Mouse (Mus musculus): ENCODE results near the gene Ptprr.

Ptprr gene

DNA sequence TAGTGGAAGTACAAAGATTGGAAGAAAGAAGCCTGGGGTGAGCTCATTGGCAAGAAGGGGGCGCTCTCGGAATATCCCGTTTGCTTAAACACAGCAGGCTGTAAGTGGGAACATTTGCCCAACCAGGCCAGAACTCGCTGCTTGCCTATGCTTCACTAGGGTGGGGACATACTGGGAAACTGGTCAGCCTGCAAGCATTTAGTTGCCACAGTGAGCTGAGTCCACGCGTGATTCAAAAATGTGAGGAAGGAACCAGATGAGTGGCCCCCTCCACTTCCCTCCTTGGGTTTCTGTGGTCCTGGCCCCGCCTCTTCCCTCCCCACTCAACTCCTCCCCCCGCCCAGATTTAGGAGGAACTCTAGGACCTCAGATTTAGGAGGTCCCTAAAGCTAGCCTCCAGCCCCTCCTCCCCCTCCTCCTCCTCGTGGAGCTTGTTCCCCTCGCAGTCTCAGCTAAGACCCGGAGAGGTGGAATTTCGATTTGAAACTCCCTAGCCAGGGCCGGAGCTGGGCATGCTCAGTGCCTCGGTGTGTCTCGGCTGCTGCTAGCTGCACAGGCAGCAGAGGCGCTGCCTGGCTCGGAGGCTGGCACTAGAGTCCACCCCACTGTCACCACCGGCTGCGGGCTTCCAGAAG is at the start of gene Ptprr:
Ptprr (plus strand) TSS at position 369 of the 635 bp plus-strand sequence.
- DNase-seq = peak; percentile 89

DNA sequence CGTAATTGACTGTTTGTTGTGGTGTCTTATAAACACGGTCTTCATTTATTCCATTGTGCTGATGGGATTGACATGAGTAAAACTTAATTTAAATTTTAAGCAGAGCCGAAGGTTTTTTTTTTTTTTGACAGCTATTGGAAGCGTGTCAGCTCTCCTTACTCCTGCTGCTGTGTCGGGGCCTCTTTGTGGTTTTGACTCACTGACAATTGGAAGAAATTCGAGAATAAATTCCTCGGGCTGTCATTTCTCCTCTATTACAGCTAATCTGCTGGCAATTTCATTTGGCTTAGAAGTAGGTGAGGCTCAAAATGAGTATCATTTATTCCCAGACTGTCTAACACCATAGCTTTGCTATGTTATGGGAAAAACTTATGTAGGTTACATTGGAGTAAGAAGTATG is 41.7 kb upstream of the Ptprr start:
- DNase-seq = no peak

DNA sequence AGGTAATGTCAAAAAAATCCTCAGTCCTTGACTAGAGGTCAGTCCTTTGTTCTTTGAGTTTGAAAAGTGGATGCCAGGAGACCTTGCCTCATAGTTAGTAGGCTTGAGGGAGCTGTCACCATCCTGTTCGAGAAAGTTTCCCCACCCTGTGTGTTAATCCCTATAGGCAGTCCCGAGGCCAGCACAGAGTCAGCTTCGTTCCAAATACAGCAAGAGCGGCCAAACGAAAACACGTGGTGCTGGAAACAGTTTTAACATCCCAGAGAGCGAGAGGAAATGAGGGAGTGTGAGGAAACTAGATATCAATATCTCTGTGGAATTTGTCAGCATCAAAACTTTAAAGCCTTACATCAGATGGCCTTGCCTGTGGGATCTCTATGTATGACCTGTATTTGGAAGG is 39.0 kb upstream of the Ptprr start:
- DNase-seq = peak; percentile 92

DNA sequence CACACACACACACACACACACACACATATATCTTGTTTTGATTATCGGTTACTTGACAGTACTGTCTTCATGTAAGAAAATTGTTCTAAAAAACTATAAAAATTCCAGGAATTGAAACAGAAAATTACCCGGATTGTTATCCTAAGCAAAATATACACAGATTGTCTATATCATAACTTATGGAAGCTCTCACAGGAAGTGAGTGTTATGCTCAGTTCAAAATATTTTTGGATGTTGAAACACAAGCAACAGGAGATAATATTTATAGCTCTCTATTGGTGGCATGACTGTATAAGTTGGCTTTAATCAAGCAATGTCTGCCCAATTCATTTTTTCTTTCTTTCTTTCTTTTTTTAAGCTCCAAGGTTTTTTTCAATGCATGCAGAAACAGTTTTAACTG is 38.0 kb upstream of the Ptprr start:
- no peak for DNase-seq

DNA sequence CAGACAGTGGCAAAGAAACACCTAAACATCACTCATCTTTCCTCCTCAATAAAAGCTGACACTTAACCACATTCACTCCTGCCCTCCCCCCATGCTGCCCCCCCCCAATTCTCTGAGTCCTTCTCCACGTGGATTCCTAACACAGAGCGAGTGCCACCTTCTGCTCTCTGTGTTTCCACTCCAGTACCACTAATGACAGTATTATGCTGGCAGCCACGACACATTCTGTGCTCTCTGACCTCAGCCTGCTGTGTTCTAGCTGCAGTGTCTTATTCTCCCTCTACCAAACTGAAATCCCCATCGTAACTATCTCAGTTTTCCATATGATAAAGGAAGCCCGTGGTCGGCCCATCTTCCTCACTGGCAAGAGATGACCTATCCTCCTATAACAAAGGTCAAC is 33.7 kb upstream of the Ptprr start:
- no peak for DNase-seq

DNA sequence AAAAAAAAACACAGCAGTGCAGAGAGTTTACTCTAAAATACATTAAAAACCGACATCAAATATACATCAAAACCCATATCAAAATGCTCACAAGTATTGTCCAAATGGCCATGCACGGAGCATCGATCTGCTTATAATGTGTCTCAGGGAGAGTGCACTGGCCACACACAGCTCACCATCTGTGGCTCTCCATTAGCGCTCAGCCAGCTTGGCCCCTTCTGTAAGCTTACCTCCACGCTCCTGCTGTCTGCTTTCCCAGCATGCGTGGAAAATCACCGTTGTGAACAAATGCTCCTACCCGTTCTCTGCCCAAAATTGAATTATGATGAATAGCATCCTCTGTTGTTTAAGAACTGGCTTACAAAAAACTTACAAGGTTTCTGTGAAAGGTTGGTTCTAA is 16.2 kb upstream of the Ptprr start:
- DNase-seq = no peak

DNA sequence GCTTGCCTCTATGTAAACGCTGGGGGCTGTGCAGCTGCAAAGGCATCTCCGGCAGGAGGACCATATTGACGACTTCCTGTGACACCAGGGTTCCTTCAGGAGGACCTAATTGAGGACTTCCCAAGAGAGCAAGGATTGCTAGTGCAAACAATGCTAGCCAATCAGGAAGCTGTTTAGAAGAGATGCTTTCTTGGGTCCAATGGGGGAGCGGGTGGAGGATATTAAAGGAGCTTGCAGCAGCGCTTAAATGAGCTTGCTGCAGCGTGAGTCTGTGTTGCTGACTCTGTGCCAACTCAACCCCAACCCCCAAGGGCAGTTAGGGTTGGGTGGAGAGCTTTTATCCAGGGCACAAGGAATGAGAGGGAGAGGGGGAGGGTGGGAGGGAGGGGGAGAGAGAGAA is 11.3 kb upstream of the Ptprr start:
- no peak for DNase-seq

DNA sequence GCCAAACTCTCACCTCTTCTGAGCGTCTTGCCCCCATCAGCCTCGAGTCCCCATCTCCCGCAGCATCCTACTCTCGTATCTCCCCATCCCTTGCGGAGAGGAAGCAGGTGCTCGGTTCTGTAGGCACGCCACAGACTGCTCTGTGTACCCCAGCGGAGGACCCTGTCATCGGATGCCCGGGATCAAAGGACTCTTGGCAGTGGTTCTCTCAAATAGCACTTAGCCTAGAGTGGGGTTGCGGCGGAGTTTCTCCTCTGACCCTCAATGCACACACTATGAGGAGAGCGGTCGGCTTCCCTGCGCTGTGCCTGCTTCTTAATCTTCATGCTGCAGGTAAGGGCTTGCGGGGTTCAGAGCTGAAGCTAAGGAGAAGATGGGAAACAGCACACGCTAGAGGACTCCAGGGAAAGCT is 473 bp downstream of the Ptprr start:
- peak; percentile 81 for DNase-seq

DNA sequence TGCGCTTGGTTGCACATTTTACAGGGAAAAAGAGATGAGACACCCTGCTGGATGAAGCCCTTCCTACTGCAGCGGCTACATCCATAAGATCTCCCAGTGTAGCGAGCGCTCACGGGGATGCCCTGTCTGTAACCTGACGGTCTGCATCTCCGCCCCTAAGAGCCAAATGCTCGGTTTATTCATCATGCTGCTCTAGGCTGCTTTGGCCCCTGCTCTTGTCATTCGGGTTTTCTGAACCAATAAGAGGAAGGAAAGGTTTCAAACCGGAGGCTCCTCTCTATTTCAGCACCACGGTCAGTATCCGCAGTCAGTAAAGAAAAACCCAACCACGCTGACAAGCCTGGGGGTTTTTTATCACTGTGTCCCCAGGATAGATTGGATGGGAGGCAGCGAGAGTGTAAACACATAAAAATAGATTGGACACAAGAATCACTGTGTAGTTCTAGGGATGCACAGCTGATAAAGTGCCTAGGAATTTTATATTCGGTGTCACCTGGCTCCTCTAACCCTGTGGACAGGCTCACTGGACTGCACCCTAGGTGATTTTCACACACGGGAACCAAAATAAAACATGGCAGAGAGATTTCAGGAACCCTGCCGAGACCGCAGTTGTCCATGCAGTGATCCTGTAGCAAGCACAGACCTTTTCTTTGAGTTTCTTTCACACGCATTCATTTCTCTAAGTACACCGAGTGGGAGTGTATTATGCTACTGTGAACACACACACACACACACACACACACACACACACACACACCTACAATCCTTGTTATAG is 1.3 kb downstream of the Ptprr start:
- no peak for DNase-seq

DNA sequence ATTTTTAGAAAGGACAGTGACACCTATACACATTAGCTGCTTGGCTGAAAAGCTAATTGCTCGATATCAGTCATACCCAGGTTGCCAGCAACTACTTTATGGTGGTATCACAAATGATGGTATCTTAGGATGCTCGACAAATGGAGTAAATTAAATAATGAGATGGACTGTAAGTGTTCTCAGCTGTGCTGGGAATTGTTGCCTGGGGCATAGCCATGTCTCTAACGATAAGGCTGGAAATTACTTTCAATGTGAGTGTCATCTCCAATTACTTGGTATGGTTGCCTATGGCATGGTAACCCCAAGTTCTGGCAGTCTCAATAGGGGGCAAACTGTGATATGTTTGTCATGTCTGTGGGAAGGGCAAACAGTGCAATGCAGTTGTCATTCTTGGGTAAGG is 3.1 kb downstream of the Ptprr start:
- no peak for DNase-seq

DNA sequence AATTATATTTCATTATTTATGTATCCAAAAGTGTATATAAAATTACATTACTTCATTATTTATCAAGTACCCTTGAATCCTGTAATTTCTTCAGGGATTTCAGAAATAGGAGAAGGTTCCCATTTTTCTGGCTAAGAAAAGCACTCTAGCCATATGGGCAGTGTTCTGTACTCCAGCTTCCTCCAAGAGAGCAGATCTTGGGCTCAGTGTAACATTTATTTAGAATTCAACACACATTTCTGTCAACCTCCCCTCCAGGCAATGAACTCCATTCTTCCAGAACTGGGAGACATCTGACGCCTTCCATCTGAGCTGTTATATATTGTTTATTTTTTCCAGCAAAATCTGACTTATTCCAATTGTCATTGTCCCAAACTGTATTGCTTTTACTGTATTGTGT is 20.1 kb downstream of the Ptprr start:
- no peak for DNase-seq

DNA sequence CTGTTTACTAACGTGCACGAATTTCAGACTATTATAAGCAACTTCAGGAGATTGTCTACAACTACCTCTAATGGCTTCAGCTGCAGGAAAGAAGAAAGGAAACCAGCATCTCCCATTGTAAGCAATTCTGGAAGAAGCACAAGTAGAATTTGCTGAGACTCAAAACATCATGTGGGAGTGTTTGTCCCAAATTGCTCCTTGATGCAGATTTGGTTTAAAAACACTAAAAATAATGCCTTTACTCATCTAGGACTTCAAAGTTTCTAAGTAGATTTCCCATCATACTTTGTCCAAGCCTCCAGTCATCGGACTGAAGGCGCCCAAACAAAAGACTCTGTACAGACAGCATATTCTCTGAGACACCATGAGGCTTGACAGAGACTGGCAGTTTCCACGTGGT is 57.9 kb downstream of the Ptprr start:
- DNase-seq = no peak

DNA sequence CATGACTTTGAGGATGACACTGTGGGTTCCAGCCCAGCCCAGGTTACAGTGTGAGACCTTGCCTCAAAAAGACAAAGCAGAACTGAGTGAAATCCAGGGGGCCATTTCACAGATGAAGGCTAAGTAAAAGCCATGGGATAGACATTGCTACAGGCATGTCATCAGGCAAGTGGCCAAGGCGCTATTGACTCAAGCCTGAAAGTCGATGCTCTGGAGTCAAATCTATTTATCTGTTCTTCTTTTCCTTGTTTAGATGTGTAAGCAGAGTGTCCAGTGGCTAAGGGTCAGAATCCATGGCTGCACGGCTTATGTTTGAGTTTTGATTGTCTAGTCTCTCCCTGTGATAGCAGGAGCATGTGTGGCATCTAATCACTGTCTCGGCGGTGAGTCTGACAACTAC is 60.6 kb downstream of the Ptprr start:
- DNase-seq = no peak

DNA sequence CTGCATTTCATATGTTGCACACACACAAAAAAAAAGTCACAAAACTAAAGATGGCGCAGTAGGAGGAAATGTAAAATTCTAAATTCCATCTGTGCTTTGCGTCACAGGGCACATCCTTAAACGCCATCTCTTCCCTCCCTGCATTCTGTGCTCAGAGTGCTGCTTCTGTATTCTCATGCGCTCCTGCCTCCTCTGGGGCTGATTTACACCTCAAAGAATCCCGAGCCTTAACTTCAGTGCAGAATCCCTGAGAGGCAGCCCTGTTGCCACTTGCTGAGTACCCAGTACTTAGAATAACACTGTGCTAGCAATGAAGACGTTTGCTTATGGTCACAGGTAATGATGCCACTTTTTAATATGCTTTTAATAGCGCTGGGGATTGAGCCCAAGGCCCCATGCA is 61.4 kb downstream of the Ptprr start:
- no peak for DNase-seq

DNA sequence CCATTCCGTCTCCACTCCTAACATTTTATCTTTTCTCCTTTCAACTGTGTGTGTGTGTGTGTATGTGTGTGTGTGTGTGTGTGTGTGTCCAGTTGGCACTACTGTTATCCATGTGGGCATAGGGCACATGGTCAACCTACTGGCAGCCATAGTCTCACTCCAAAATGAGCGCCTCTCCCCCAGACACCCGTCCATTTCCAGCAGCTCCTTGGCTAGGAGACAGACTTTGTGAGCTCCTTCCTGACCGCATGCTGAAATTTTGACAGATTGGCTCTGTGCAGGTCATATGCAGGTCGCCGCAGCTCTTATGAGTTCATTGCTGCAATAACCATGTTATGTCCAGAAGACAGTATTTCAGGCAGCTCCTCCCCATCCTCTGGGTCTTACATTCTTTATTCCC is 62.8 kb downstream of the Ptprr start:
- no peak for DNase-seq

DNA sequence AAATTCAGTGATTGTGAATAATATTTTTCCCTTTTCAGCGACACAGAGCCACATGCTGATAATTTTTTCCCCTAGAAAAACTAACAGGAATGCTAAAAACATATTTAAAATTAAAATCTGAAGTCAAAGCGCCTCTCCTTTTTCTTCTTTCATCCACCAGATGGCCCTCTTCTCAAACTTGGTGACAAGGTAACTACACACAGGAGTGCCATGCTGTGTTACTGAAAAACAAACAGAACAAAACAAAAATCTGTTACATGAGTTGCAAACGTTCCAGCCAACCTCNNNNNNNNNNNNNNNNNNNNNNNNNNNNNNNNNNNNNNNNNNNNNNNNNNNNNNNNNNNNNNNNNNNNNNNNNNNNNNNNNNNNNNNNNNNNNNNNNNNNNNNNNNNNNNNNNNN is 66.0 kb downstream of the Ptprr start:
- no peak for DNase-seq

DNA sequence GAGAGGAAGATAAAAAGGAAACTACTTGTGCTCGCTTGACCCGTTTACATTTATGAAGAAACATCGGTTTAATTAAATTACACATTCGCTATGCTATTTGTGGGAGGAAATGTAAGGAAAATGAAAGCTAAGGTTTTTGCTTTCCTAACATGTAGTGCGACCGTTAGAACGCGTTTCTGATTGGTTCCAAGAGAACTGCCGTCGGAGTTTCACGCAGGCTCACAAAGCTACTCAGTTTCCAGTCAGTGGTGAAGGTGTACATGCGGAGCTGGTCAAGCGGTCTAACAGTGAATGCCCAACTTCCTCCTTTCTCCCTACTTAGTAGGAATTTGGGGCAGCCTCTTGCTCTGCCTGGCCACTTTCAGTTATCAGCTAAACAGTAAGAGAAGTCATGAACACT is 78.5 kb downstream of the Ptprr start:
- DNase-seq = no peak

DNA sequence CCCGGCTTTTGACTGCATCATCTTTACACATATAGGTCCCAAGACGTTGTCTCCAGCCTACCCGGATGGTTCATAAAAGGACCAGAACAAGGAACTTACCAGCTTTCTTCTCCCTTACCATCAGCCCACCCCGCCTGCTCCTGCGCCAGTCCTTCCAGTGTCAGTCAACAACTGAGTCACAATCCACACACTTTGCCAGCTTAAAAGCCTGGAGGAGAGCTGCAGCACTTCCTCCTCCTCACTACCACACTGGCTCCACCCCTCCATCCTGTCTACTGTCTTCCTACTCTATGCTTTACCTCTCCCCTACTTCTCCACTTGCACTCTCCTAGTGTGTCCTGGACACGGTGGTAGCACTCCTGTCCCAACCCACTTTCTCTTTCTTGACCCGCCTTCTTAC is 80.5 kb downstream of the Ptprr start:
- DNase-seq = no peak

DNA sequence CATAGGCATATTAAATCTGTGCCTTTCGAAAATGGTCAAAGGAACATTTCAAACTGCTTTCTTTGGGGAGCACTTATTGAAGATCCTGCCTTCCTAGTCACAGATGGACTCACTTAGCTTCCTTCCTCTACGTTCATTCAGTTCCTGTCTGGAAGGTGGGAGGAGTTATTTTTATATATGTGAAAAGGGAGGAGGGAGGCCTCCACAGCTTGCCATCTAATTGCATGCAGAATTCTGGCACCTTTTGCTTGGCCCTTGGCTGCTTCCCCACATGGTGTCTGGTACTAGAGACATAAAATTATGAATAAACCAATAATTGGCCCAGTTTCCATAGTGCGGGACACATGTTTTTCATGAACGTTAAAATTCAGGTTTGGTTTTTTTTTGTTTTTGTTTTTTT is 90.2 kb downstream of the Ptprr start:
- DNase-seq = no peak

DNA sequence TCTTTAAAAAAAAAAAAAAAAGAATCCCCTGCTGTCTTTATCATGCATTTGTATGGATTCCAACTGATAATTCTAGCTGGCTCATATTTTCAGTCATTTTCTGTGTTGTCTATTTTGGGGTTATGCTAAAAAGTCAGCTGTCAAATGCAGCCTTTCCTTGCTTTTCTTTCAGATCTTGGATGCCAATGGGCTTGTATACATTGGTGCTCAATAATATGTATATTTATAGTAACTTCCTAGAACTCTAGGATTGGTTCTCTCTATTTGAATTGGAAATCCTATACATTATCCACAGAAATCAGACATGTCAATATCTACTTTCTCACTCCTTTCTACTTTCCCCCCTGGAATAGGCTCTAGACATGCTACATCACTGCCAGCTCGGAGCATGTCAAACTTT is 90.7 kb downstream of the Ptprr start:
- DNase-seq = no peak

DNA sequence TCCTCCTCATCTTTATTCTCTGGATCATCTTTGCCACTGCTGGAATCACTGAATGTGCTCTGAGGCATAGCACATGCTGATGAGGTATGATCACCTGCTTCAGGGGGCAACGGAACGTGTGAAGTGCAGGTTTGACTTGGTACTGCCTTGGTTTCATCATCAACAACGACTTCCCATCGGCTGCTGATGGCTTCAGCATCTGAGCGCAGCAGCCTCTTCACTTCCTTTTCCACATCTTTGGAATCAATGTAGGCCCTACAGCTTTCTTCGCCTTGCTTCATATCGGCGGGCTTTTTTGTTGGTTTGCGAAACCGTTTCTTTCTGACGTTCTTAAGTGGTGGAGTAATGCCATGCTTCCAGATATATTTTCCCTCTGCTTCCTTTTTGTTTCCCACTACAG is 94.9 kb downstream of the Ptprr start:
- DNase-seq = no peak

DNA sequence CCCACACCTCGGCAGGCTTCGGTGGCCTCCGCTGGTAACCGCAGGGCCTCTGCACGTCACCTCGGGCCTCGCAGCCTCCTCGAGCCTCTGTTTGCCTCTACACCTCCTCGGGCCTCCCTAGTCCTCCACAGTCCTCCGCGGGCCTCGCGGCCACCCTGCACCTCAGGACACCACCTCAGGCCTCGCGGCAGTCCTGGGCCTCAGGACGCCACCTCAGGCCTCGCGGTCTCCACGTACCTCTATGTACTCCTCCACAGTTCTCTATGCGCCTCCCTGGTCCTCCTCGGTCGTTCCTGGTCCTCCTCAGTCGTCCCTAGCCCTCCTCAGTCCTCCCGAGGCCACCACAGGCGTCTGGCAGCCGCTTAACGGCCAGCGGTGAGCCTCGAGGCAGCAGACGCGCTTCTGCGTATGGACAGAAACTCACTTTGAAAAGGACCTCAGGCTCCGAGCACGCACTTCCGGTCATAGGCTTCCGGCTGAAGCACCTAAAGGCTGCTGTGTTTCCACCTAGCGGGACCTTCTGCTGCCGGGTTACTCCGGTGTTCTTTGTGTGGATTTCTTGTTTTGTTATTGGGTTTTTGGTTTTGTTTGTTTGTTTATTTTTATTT is 96.0 kb downstream of the Ptprr start, which contains the start of gene 4933416C03Rik:
4933416C03Rik (minus strand) TSS at position 51 of the 608 bp plus-strand sequence.
- DNase-seq = no peak

DNA sequence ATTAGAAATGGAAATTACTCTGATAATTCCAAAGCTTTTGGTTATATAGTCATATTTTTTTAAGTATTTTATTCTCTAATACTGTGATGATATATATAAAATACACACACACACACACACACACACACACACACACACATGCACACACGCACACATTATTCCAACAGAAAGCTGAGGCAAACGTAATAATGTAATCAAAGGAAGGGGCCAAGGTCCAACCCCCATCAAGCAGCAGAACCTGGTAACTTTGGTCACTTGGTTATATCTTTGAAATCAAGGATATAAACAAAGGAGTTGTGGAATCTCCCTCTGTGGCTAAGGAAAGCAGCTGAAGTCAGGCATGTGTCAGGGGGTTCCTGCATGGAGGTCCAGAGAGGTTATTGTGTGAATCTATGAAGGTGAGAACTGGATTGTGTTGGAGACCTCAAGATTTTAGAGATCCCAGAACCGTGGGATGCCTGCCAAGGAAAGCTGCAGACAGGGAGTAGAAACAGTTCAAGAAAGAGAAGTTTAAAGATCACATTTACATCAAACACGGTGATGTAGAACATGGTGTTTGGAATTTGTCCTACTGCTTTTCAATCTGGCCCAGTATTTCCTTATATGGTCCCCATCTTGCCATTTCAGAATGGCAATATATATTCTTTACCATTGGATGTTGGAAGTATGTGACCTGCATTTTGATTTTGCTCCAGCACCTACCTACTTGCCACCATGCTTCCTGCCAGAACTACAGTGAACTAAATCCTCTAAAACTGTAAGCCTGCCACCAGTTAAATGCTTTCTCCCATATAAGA is 98.1 kb downstream of the Ptprr start:
- DNase-seq = no peak

DNA sequence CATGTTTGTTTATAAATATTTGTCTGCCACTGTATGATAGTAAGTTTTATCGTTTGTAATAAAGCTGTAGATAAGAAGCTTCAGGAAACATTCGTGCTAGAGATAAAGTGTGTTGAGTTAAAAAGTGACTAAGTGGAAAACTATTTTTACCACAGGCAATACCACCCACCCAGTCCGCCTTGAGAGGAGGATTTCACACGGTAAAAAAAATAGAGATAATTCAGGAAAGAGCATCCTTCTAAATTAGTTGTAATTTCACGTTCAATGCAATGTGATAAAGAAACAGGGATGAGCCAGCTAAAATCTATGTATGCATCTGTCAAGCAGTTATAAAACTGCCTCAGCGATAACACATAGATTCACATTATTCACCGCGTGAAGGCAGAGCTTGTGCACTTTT is 99.0 kb downstream of the Ptprr start:
- no peak for DNase-seq
